Mouse (Mus musculus): Measurements from ENCODE around the gene Pknox2. TPM values are rescaled to one million over a fixed set of nuclear protein-coding genes. Genes with fewer than 3 reads are reported as not detected.

The Pknox2 gene
- polyA plus RNA-seq, 1 experiment from 2014 or later = 14.0 TPM

GRCm38 (mm10) chr9:36905452-36905851 lies 241.8 kb downstream of the Pknox2 start:
- no peaks in the 10 kb centered on the region for H3K27me3 ChIP-seq

DNA sequence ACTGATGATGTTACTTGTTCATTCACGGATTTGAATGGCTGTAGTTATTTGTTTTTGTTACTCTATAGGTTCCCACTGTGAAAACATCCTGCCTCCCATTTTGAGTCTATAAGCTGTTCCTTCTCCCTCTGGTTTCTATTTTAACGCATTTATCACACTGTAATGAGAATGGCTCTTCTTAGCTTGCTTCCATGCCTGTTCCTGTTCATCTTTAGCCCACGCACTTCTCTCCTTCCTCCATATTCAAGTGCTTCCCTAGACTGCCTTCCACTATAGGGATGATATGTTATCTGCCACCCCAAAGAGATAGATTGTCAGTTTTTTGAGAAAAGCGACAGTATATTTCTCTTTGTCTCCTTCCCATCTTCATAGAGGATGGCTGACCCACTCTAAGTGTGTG lies 246.7 kb downstream of the Pknox2 start:
- Histone ChIP-seq H3K4me1 (0 out of 2 replicates have a peak, but pooled peaks cover 1% of the 10 kb centered on the region), H3K36me3 (no peaks in the 10 kb centered on the region), H3K4me3 (replicated peaks) (no peak overlapping the region), H3K9ac (no peak overlapping the region), H3K9me3 (replicated peaks) (no peaks in the 10 kb centered on the region), H3K27ac (replicated peaks) (no peak overlapping the region), H3K4me2 (replicated peaks) (no peak overlapping the region), H3K27me3 (no peaks in the 10 kb centered on the region)
- ATAC-seq (ENCODE audit: insufficient number of reproducible peaks, low FRiP score, low TSS enrichment, low read depth) = no peak
- 91% methylated on average over 4 of the region's 4 CpGs for WGBS

More at GRCm38 (mm10) chr9:36905452-36905851, 241.8 kb downstream of the Pknox2 start:
- ATAC-seq (ENCODE audit: insufficient number of reproducible peaks, low FRiP score, low TSS enrichment, low read depth) = no peak
- Histone ChIP-seq H3K9ac (no peak overlapping the region), H3K4me3 (replicated peaks) (no peak overlapping the region), H3K9me3 (replicated peaks) (no peaks in the 10 kb centered on the region), H3K4me1 (0 out of 2 replicates have a peak, but pooled peaks cover 6% of the 10 kb centered on the region), H3K4me2 (replicated peaks) (no peak overlapping the region), H3K27ac (replicated peaks) (no peak overlapping the region), H3K36me3 (no peaks in the 10 kb centered on the region)
- 44% methylated on average over 4 of the region's 4 CpGs for WGBS

DNA sequence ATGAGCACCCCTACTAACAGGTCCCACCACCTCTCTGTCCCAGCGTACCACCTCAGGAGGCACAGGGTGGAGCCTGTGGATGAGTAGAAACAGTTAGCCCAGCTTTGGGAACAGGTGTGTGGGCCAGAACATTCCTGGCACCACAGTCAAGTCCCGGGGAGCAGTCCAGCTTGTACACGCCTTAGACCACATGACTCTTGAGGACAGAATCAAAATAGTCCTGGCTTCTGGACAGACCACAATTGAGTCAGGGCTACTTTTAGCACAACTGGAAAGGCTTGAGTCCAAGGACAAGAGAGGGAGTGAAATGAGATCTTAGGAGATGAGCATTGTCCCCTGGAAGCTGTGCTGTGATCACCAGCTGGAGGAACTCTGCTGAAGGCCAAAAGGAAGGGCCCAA lies 248.6 kb downstream of the Pknox2 start:
- H3K36me3 ChIP-seq = no peaks in the 10 kb centered on the region
- H3K27me3 ChIP-seq = no peaks in the 10 kb centered on the region
- ATAC-seq (ENCODE audit: insufficient number of reproducible peaks, low FRiP score, low TSS enrichment, low read depth) = no peak
- 85% methylated on average over 3 of the region's 3 CpGs for WGBS
- H3K9me3 ChIP-seq (replicated peaks) = no peaks in the 10 kb centered on the region
- no peak overlapping the region for H3K9ac ChIP-seq
- H3K27ac ChIP-seq (replicated peaks) = no peak overlapping the region
- no peaks in the 10 kb centered on the region for H3K4me1 ChIP-seq
- H3K4me2 ChIP-seq (replicated peaks) = no peak overlapping the region
- no peak overlapping the region for H3K4me3 ChIP-seq (replicated peaks)

- Histone ChIP-seq H3K27ac (replicated peaks) (no peak overlapping the region), H3K4me2 (replicated peaks) (no peak overlapping the region), H3K9me3 (replicated peaks) (no peaks in the 10 kb centered on the region), H3K4me1 (no peaks in the 10 kb centered on the region), H3K4me3 (replicated peaks) (no peak overlapping the region), H3K27me3 (no peaks in the 10 kb centered on the region), H3K9ac (no peak overlapping the region), H3K36me3 (no peaks in the 10 kb centered on the region)
- WGBS = 78% methylated on average over 8 of the region's 8 CpGs
- no peak for ATAC-seq (ENCODE audit: insufficient number of reproducible peaks, low FRiP score, low TSS enrichment, low read depth)
These were observed 252.1 kb downstream of the Pknox2 start for GRCm38 (mm10) chr9:36895009-36895693.

GRCm38 (mm10) chr9:36894242-36894641 lies 253.0 kb downstream of the Pknox2 start:
- Histone ChIP-seq H3K27me3 (no peaks in the 10 kb centered on the region), H3K9ac (no peak overlapping the region), H3K4me1 (no peaks in the 10 kb centered on the region), H3K4me2 (replicated peaks) (no peak overlapping the region), H3K4me3 (replicated peaks) (no peak overlapping the region), H3K9me3 (replicated peaks) (no peaks in the 10 kb centered on the region), H3K27ac (replicated peaks) (no peak overlapping the region), H3K36me3 (no peaks in the 10 kb centered on the region)
- WGBS = 85% methylated on average over 7 of the region's 7 CpGs
- ATAC-seq (ENCODE audit: insufficient number of reproducible peaks, low FRiP score, low TSS enrichment, low read depth) = no peak

- Histone ChIP-seq H3K27ac (replicated peaks) (no peak overlapping the region), H3K4me1 (no peaks in the 10 kb centered on the region), H3K9me3 (replicated peaks) (no peaks in the 10 kb centered on the region), H3K27me3 (no peaks in the 10 kb centered on the region), H3K9ac (no peak overlapping the region), H3K4me2 (replicated peaks) (no peak overlapping the region), H3K4me3 (replicated peaks) (no peak overlapping the region), H3K36me3 (no peaks in the 10 kb centered on the region)
- ATAC-seq (ENCODE audit: insufficient number of reproducible peaks, low FRiP score, low TSS enrichment, low read depth) = no peak
- 65% methylated on average over 6 of the region's 6 CpGs for WGBS
These were observed 253.7 kb downstream of the Pknox2 start for GRCm38 (mm10) chr9:36893413-36893990.

DNA sequence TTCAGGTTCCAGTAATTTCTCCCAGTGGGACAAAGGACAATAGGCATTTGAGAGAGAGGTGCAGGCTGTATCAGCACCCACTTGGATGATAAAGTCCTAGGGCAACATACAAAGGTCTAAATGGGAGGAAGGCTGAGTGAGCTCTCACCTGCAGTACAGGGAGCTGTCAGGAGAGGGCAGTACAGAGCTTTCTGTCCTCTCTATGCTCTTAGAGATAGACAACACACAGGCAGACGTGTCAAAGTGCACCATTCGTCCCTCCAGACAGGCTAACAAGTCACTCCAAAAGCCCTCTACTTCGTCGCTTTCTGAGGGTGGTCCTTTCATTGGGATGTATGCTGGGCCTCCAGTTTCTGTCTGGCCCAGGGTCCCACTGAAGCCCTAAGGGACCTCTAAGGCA lies 256.7 kb downstream of the Pknox2 start:
- no peak for ATAC-seq (ENCODE audit: insufficient number of reproducible peaks, low FRiP score, low TSS enrichment, low read depth)
- no peak overlapping the region for H3K4me3 ChIP-seq (replicated peaks)
- no peak overlapping the region for H3K27ac ChIP-seq (replicated peaks)
- no peaks in the 10 kb centered on the region for H3K9me3 ChIP-seq (replicated peaks)
- no peaks in the 10 kb centered on the region for H3K36me3 ChIP-seq
- no peak overlapping the region for H3K9ac ChIP-seq
- 31% methylated on average over 4 of the region's 4 CpGs for WGBS
- H3K27me3 ChIP-seq = no peaks in the 10 kb centered on the region
- H3K4me1 ChIP-seq = no peaks in the 10 kb centered on the region
- no peak overlapping the region for H3K4me2 ChIP-seq (replicated peaks)

- H3K9me3 ChIP-seq (replicated peaks) = no peaks in the 10 kb centered on the region
- no peaks in the 10 kb centered on the region for H3K27me3 ChIP-seq
- H3K4me1 ChIP-seq = no peaks in the 10 kb centered on the region
- no peak overlapping the region for H3K4me2 ChIP-seq (replicated peaks)
- H3K4me3 ChIP-seq (replicated peaks) = no peak overlapping the region
- H3K36me3 ChIP-seq = no peaks in the 10 kb centered on the region
- 51% methylated on average over 3 of the region's 3 CpGs for WGBS
- no peak overlapping the region for H3K9ac ChIP-seq
- no peak overlapping the region for H3K27ac ChIP-seq (replicated peaks)
- ATAC-seq (ENCODE audit: insufficient number of reproducible peaks, low FRiP score, low TSS enrichment, low read depth) = no peak
These were observed 262.0 kb downstream of the Pknox2 start for GRCm38 (mm10) chr9:36885237-36885636.

- 58% methylated on average over 3 of the region's 3 CpGs for WGBS
These were observed 263.6 kb downstream of the Pknox2 start for GRCm38 (mm10) chr9:36883569-36883968.

GRCm38 (mm10) chr9:36882034-36882745 lies 265.0 kb downstream of the Pknox2 start:
- ATAC-seq (ENCODE audit: insufficient number of reproducible peaks, low FRiP score, low TSS enrichment, low read depth) = no peak
- Histone ChIP-seq H3K4me1 (no peaks in the 10 kb centered on the region), H3K9ac (no peak overlapping the region), H3K9me3 (replicated peaks) (no peaks in the 10 kb centered on the region), H3K27ac (replicated peaks) (no peak overlapping the region), H3K36me3 (no peaks in the 10 kb centered on the region), H3K4me2 (replicated peaks) (no peak overlapping the region), H3K27me3 (no peaks in the 10 kb centered on the region), H3K4me3 (replicated peaks) (no peak overlapping the region)
- 32% methylated on average over 8 of the region's 8 CpGs for WGBS

More at GRCm38 (mm10) chr9:36883569-36883968, 263.6 kb downstream of the Pknox2 start:
- ATAC-seq (ENCODE audit: insufficient number of reproducible peaks, low FRiP score, low TSS enrichment, low read depth) = no peak
- Histone ChIP-seq H3K36me3 (no peaks in the 10 kb centered on the region), H3K27me3 (no peaks in the 10 kb centered on the region), H3K4me1 (no peaks in the 10 kb centered on the region), H3K9me3 (replicated peaks) (no peaks in the 10 kb centered on the region), H3K4me2 (replicated peaks) (no peak overlapping the region), H3K4me3 (replicated peaks) (no peak overlapping the region), H3K27ac (replicated peaks) (no peak overlapping the region), H3K9ac (no peak overlapping the region)

DNA sequence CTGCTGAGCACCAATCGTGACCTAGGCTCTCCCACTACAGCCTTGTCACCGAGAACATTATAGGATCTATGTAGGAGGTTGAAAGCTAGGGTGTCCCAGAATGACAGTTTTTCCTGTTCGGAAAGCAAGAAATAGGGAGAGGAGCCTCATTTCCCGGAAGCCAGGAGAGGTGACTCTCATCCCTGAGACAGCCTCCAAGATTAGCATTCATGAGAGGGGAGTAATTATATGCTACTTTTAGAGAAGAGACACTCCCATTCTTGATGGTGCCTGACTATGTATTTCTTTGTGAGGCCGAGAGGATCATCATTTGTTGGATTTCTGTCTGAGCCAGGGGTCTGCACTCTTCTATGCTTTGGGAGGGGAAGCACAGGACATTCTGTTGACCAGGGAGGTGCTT lies 265.6 kb downstream of the Pknox2 start:
- Histone ChIP-seq H3K27ac (replicated peaks) (no peak overlapping the region), H3K4me3 (replicated peaks) (no peak overlapping the region), H3K9ac (no peak overlapping the region), H3K9me3 (replicated peaks) (no peaks in the 10 kb centered on the region), H3K36me3 (no peaks in the 10 kb centered on the region), H3K27me3 (no peaks in the 10 kb centered on the region), H3K4me2 (replicated peaks) (no peak overlapping the region), H3K4me1 (no peaks in the 10 kb centered on the region)
- WGBS = 72% methylated on average over 5 of the region's 5 CpGs
- no peak for ATAC-seq (ENCODE audit: insufficient number of reproducible peaks, low FRiP score, low TSS enrichment, low read depth)

Measured in embryonic facial prominence, embryonic 15.5 days (tissue).